Mouse (Mus musculus) hindbrain, embryonic 15.5 days (tissue): Measurements from ENCODE around the gene Tmem86b. TPM values are rescaled to one million over a fixed set of nuclear protein-coding genes. Genes with fewer than 3 reads are reported as not detected.

Experiments used
- ATAC-seq: fragments of 200-750 bp; cut with Nextera tagmentation; 2 replicates; pipeline ENCODE4 v1.8.0; 2017; ENCODE audit warnings: low read depth, moderate number of reproducible peaks, moderate TSS enrichment; ENCODE audit not compliant: low FRiP score
- H3K27ac ChIP-seq: fragments of 300-500 bp; sonication (generic); replicated peaks from 2 replicates; pipeline ENCODE4 v1.5.1; 2015; ENCODE audit warnings: mild to moderate bottlenecking, inconsistent platforms
- H3K27me3 ChIP-seq: fragments of 300-500 bp; sonication (generic); 2 replicates; pipeline ENCODE4 v1.6.1; 2015; ENCODE audit warnings: control low read depth, inconsistent platforms
- H3K36me3 ChIP-seq: fragments of 300-500 bp; sonication (generic); 2 replicates; pipeline ENCODE4 v1.6.1; 2015; ENCODE audit warnings: control low read depth, inconsistent platforms
- H3K4me1 ChIP-seq: fragments of 300-500 bp; sonication (generic); replicated peaks from 2 replicates; pipeline ENCODE4 v1.6.1; 2015; ENCODE audit warnings: control low read depth, inconsistent platforms
- H3K4me2 ChIP-seq: fragments of 300-500 bp; sonication (generic); 2 replicates; pipeline ENCODE4 v1.6.1; 2015; ENCODE audit warnings: moderate library complexity, mild to moderate bottlenecking, inconsistent platforms
- H3K4me3 ChIP-seq: fragments of 300-500 bp; sonication (generic); 2 replicates; pipeline ENCODE4 v1.5.1; 2015; ENCODE audit warnings: mild to moderate bottlenecking, inconsistent platforms
- H3K9ac ChIP-seq: fragments of 300-500 bp; sonication (generic); 2 replicates; pipeline ENCODE4 v1.6.1; 2015; ENCODE audit warnings: inconsistent platforms
- H3K9me3 ChIP-seq: fragments of 300-500 bp; sonication (generic); 2 replicates; pipeline ENCODE4 v1.6.1; 2016; ENCODE audit warnings: control low read depth, inconsistent platforms
- WGBS: fragments of 180-500 bp; shearing (Covaris S2); methylation state at CpG from one replicate; pipeline ENCODE4 v1.1.7; 2015; 5-methylcytosine and 5-hydroxymethylcytosine counted together
- polyA plus RNA-seq: library from polyadenylated mRNA; unstranded; fragments of >200 nt; fragmentation: Nextera tagmentation; extraction: Ambion mirVana; gene quantifications from 2 replicates; pipeline ENCODE4 v1.2.1, GENCODE M21; 2015

Tmem86b gene
- 2.3 and 2.5 TPM in 2 replicates for polyA plus RNA-seq

DNA sequence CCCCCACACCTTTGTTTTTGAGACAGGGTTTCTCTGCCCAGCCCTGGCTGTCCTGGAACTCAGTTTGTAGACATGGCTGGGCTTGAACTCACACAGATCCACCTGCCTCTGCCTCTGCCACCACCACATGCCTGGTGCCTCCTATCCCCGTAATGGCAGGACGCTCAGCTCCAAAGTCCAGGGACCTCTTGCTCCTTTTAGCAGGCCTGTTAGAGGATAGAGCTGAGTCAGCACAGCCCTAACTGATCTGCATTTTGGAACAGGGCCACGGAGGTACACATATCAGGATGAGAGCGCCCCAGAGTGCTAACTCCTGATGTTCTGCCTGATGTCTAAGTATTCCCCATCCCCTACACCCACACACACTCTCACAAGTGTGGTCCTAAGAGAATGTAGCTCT, at the start of gene Tmem86b:
TSS of gene Tmem86b (minus strand) at position 392 of the 400 bp plus-strand sequence.
- no peak for ATAC-seq
- Histone ChIP-seq H3K36me3 (peaks cover 58% of the 10 kb centered on the region), H3K27me3 (no peaks in the 10 kb centered on the region), H3K4me1 (no peaks in the 10 kb centered on the region), H3K9me3 (no peaks in the 10 kb centered on the region), H3K4me3 (no peak within 1 kb of the TSS), H3K27ac (no peak within 1 kb of the TSS), H3K4me2 (no peak within 1 kb of the TSS), H3K9ac (no peak within 1 kb of the TSS)
- WGBS = 90% methylated on average over 4 of the region's 4 CpGs

DNA sequence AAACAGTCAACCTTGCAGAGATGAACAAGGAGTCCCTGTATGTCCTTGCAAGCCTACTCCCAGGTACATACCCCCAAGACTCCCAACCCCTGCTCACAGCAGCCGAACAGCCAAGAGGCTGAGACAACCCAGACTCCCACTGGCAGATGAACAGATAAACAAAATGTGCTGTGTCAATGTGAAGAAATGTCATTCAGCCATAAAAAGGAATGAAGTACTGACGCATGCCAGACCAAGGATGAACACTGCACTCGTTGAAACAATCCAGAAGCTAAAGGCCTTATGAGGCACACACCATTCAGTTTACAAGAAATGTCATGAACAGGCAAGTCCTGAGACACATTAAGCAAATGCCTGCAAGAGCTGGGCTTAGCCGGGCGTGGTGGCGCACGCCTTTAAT, 44.0 kb upstream of the Tmem86b start:
- Histone ChIP-seq H3K27me3 (no peaks in the 10 kb centered on the region), H3K36me3 (peaks cover 49% of the 10 kb centered on the region), H3K4me2 (no peak overlapping the region), H3K9me3 (no peaks in the 10 kb centered on the region), H3K4me1 (no peaks in the 10 kb centered on the region), H3K4me3 (no peak overlapping the region), H3K27ac (no peak overlapping the region), H3K9ac (no peak overlapping the region)
- 95% methylated on average over 7 of the region's 7 CpGs for WGBS
- ATAC-seq = no peak

DNA sequence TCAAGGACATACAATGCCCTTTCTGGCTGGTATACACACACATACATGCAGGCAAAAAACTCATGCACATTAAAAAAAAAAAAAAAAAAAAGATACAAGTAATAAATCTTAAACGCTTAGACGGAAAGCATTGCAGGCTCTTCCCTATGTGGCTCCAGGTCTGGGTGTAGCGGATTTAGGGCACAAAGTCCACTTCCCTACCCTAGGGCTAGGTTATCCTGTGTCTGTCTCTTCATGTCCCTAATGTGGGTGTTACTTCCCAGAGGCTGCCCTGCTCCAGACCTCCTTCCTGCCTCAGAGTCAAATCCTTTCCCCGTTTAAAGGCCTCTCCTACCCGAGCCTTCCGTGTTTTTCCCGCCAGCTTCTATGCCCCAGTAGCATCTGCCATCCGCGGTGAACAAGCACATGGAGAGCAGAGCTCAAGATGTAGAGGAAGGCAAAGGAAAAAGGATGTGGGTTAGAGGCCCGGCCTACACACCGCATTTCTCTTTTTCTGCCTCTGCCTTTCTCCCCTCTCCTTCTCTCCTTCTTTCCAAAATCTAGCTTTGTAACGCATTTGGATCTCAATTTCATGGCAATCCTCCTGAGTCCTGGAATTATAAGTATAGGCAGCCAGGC, 43.0 kb upstream of the Tmem86b start:
- no peak overlapping the region for H3K9ac ChIP-seq
- no peaks in the 10 kb centered on the region for H3K27me3 ChIP-seq
- WGBS = 93% methylated on average over 12 of the region's 12 CpGs
- no peak overlapping the region for H3K4me3 ChIP-seq
- H3K4me2 ChIP-seq = no peak overlapping the region
- no peak overlapping the region for H3K27ac ChIP-seq
- no peaks in the 10 kb centered on the region for H3K9me3 ChIP-seq
- H3K36me3 ChIP-seq = peaks cover 47% of the 10 kb centered on the region
- ATAC-seq = no peak
- no peaks in the 10 kb centered on the region for H3K4me1 ChIP-seq

DNA sequence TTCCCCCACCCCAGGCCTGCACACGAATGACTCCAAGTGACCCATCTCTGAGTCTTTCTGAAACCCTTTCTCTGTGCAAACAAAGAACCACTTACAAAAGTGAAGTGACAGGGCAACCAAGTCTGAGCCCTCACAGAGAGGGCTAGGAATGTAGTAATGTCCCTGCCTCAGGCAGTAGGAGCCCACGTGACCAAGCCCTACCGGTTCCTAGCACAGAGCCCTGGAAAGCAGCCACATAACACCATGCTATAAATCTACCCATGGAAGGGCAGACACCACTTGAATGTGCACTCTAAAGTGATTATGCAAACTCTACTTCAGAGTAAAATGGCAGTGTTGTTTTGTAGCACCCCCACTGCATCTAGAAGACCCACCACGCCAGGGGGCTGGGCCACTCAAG, 40.7 kb upstream of the Tmem86b start:
- Histone ChIP-seq H3K36me3 (peaks cover 49% of the 10 kb centered on the region), H3K9me3 (no peaks in the 10 kb centered on the region), H3K27me3 (no peaks in the 10 kb centered on the region), H3K27ac (no peak overlapping the region), H3K4me3 (no peak overlapping the region), H3K4me1 (no peaks in the 10 kb centered on the region), H3K4me2 (no peak overlapping the region), H3K9ac (no peak overlapping the region)
- WGBS = 74% methylated on average over 4 of the region's 4 CpGs
- no peak for ATAC-seq

DNA sequence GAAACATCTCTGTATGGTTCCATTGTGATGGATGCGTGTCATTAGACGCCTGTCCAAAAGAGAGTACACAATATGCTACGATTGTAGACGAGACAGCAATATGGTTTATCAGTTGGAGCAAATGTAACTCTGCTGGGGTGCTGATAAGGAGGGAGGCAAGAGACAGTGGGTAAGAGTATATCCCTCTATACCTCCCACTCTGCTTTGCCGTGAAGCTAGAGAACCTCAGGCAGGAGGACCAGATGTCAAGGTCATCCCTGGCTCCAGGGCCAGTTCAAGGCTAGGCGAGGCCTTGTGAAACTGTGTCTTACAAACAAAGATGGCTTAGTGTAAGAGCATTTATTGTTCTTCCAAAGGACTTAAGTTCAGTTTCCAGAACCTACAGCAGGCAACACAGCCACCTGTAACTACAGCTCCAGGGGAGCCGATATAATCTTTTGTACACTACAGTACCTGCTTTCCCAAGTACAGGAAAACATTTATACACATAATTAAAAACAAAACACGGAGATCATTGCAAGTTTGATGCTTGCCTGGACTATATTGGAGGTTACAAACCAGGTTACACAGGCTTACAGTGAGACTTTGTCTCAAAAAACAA, 39.5 kb upstream of the Tmem86b start:
- WGBS = 93% methylated on average over 8 of the region's 8 CpGs
- ATAC-seq = no peak
- Histone ChIP-seq H3K36me3 (peaks cover 55% of the 10 kb centered on the region), H3K4me1 (no peaks in the 10 kb centered on the region), H3K27ac (no peak overlapping the region), H3K27me3 (no peaks in the 10 kb centered on the region), H3K4me2 (no peak overlapping the region), H3K4me3 (no peak overlapping the region), H3K9ac (no peak overlapping the region), H3K9me3 (no peaks in the 10 kb centered on the region)

GRCm38 (mm10) chr7:4669156-4669555, 37.9 kb upstream of the Tmem86b start:
- H3K27me3 ChIP-seq = no peaks in the 10 kb centered on the region
- H3K9me3 ChIP-seq = no peaks in the 10 kb centered on the region
- no peak for ATAC-seq
- WGBS = 97% methylated on average over 9 of the region's 9 CpGs
- H3K4me1 ChIP-seq = no peaks in the 10 kb centered on the region
- no peak overlapping the region for H3K27ac ChIP-seq
- no peak overlapping the region for H3K9ac ChIP-seq
- H3K4me2 ChIP-seq = no peak overlapping the region
- peaks cover 53% of the 10 kb centered on the region for H3K36me3 ChIP-seq
- H3K4me3 ChIP-seq = no peak overlapping the region

GRCm38 (mm10) chr7:4668506-4668905, 37.3 kb upstream of the Tmem86b start:
- 97% methylated on average over 8 of the region's 8 CpGs for WGBS
- Histone ChIP-seq H3K9me3 (no peaks in the 10 kb centered on the region), H3K36me3 (peaks cover 55% of the 10 kb centered on the region)

GRCm38 (mm10) chr7:4666871-4667270, 35.6 kb upstream of the Tmem86b start:
- WGBS = 97% methylated on average over 5 of the region's 5 CpGs
- no peak for ATAC-seq
- H3K27ac ChIP-seq = no peak overlapping the region
- H3K4me1 ChIP-seq = no peaks in the 10 kb centered on the region
- H3K36me3 ChIP-seq = peaks cover 57% of the 10 kb centered on the region
- no peak overlapping the region for H3K4me3 ChIP-seq
- H3K27me3 ChIP-seq = no peaks in the 10 kb centered on the region
- H3K4me2 ChIP-seq = no peak overlapping the region
- H3K9me3 ChIP-seq = no peaks in the 10 kb centered on the region
- H3K9ac ChIP-seq = no peak overlapping the region

More at GRCm38 (mm10) chr7:4668506-4668905, 37.3 kb upstream of the Tmem86b start:
- H3K27ac ChIP-seq = no peak overlapping the region
- H3K9ac ChIP-seq = no peak overlapping the region
- no peak for ATAC-seq
- no peak overlapping the region for H3K4me3 ChIP-seq
- H3K27me3 ChIP-seq = no peaks in the 10 kb centered on the region
- H3K4me2 ChIP-seq = no peak overlapping the region
- no peaks in the 10 kb centered on the region for H3K4me1 ChIP-seq

GRCm38 (mm10) chr7:4663742-4664141, 32.5 kb upstream of the Tmem86b start:
- no peak overlapping the region for H3K4me3 ChIP-seq
- WGBS = 97% methylated on average over 2 of the region's 2 CpGs

DNA sequence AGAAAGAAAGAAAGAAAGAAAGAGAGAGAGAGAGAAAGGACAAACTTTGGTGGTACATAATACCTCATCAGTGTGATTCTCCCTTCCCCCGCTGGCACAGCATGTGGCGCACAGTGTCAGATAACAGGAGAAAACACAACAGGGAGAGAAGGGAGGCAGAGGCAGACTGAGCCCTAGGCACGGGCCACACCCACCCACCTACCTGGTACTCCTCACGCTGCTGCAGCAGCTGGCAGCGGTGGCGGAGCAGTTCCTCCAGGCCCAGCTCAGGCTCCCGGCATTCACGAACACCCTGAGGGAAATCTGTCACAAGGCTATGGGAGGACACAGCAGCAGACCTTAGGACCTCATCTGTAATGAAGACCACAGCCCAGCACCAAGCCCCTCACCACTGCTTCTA, 32.0 kb upstream of the Tmem86b start:
- Histone ChIP-seq H3K9me3 (no peaks in the 10 kb centered on the region), H3K4me3 (no peak overlapping the region), H3K4me1 (peaks cover 16% of the 10 kb centered on the region), H3K27ac (no peak overlapping the region), H3K9ac (no peak overlapping the region), H3K27me3 (no peaks in the 10 kb centered on the region), H3K4me2 (no peak overlapping the region), H3K36me3 (peaks cover 41% of the 10 kb centered on the region)
- no peak for ATAC-seq
- WGBS = 75% methylated on average over 8 of the region's 8 CpGs

More at GRCm38 (mm10) chr7:4663742-4664141, 32.5 kb upstream of the Tmem86b start:
- H3K9ac ChIP-seq = no peak overlapping the region
- H3K27me3 ChIP-seq = no peaks in the 10 kb centered on the region
- H3K9me3 ChIP-seq = no peaks in the 10 kb centered on the region
- no peak for ATAC-seq
- H3K4me2 ChIP-seq = no peak overlapping the region
- H3K36me3 ChIP-seq = peaks cover 45% of the 10 kb centered on the region
- H3K4me1 ChIP-seq = peaks cover 16% of the 10 kb centered on the region
- H3K27ac ChIP-seq = no peak overlapping the region

DNA sequence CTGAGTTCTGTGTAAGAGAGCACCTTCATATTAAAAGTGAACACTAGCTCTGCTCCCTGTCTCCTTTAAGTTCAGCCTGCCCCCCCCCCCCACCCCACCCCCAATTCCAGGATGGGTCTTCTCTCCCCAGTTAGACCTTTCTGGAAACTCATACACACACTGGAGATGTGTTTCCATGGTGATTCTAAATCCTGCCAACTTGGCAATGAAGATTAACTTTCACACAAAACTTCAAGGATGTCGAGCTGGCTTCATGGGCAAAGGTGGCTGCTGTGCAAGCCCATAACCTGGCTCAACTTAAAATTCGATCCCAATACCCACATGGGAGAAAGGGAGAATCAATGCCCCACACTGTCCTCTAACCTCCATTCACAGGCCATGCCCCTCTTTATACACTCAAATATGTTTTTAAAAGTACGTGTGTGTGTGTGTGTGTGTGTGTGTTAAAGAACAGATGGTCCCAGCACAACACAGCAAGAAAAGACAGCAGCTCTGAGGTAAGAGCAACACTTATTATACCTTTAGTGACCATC, 28.8 kb upstream of the Tmem86b start:
- Histone ChIP-seq H3K36me3 (peaks cover 17% of the 10 kb centered on the region), H3K27me3 (no peaks in the 10 kb centered on the region), H3K9me3 (no peaks in the 10 kb centered on the region), H3K4me2 (peak overlapping the region; percentile 75), H3K9ac (peak overlapping the region; percentile 98), H3K4me3 (peak overlapping the region; percentile 90), H3K27ac (peak overlapping the region; percentile 98), H3K4me1 (peaks cover 46% of the 10 kb centered on the region)
- no peak for ATAC-seq
- WGBS = 49% methylated on average over 3 of the region's 3 CpGs

GRCm38 (mm10) chr7:4658912-4659551, 27.8 kb upstream of the Tmem86b start, which contains the start of gene Ppp6r1:
Gene Ppp6r1 (minus strand): TSS chr7:4659019.
- Histone ChIP-seq H3K36me3 (peaks cover 13% of the 10 kb centered on the region; the same call in 1 of the 2 replicates), H3K9ac (peak within 1 kb of the TSS; percentile 98), H3K27ac (peak within 1 kb of the TSS; percentile 98), H3K4me1 (peaks cover 55% of the 10 kb centered on the region), H3K9me3 (no peaks in the 10 kb centered on the region), H3K27me3 (no peaks in the 10 kb centered on the region), H3K4me2 (peak within 1 kb of the TSS; percentile 75), H3K4me3 (peak within 1 kb of the TSS; percentile 90)
- peak; percentile 98 for ATAC-seq
- WGBS = under 1% methylated on average over 54 of the region's 54 CpGs
